Mouse (Mus musculus): Measurements from ENCODE around the gene Lgals2.

Lgals2 gene

GRCm38 (mm10) chr15:78855303-78855965 is at the start of gene Lgals2:
TSS of gene Lgals2 (minus strand) at chr15:78855529.
- CTCF ChIA-PET = interaction anchor here (0.6 kb wide), 1 partner anchor 336 kb away, joined by 5 read pairs; no protein-coding TSS in a partner anchor

DNA sequence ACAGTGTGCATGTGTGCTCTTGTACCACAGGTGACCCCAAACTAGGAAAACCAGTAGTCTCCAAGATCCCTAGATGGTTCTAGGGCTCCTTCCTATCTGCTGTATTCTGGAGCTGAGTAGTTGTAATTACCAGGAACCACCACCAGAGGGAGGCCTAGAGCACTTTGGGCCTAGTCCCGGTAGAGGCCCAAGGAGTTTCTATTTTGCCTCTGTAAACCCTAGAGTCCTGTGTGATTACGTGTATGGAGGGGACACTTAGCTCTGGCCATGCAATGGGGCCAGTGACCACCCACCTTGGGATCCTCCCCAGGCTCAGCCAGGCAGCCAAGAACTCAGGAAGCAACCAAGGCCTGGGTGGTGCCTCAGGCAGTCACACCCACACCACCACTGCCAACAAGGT is 47.9 kb upstream of the Lgals2 start:
- CTCF ChIA-PET = interaction anchor here (0.8 to 2.0 kb wide), 5 partner anchors 9 to 57 kb away, joined by 3 to 6 read pairs (median 3); partner anchors contain the start of gene Pdxp

DNA sequence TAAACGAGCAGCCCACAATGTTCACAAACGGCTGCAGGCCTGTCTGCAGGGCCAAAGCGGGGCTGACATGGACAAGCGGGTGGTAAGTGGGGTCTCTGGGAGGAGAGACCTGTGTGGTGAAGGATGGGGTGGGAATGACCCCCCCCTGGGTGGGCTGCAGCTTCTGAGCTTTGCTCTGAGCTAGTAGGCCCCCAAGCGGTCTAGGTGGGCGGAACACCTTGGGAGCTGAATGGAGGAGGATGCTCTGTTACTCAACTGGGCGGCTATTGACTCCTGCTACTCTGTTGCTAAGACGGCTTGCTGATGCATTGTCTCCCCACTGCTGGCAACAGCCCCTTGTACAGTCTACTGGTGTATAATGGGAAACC is 46.1 kb upstream of the Lgals2 start:
- CTCF ChIA-PET = interaction anchor here (0.6 to 2.0 kb wide), 3 partner anchors 11 to 69 kb away, joined by 3 to 13 read pairs (median 6); no protein-coding TSS in a partner anchor

- CTCF ChIA-PET = interaction anchor here (0.7 to 2.0 kb wide), 2 partner anchors 10 to 12 kb away, joined by 6 to 13 read pairs; no protein-coding TSS in a partner anchor
Observed at GRCm38 (mm10) chr15:78900585-78901421, 45.5 kb upstream of the Lgals2 start.

DNA sequence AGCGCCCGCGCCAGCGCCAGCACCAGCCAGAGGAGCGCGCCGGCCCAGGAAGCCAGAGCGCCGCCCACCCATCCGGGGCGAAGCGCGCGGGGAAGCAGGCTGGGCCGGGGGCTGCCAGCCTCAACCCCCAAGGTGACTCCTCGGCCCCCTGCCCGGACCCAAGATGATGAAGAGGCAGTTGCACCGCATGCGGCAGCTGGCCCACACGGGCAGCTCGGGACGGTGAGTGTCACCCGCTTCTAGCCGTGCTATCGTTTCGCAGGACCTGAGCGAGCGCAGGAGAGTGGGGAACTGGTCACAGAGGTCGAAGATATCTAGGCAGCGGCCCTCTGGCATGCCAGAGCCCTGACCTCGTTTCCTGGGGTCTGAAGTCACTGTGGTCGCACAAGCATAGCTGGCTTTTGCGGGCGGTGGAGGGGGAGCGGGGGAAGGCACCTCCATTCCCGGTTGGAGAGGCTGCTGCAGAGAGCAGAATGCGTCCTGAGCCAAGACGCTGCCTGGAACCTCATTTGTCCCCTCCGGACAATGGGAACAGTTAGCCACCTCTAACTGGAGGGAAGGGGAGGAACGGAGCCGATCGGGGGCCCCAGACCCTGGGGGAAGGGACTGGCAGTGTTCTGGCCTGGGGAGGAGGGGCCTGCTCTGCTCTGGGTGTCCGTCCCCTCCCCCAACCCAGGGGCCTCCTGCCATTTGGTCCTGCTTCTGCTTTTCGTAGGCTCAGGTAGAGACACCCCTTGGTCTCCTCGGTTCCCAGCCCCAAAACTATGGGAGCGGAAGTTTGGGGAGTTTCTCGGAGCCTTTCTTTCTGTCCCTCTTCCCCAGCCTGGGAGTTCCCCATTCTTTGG is 44.6 kb upstream of the Lgals2 start, which contains the start of gene Sh3bp1:
Sh3bp1 (plus strand) TSS at position 29 of the 845 bp plus-strand sequence.
- CTCF ChIA-PET = interaction anchor here (0.7 to 1.3 kb wide), 2 partner anchors 10 to 21 kb away, joined by 3 to 4 read pairs; no protein-coding TSS in a partner anchor

- CTCF ChIA-PET = interaction anchor here (0.7 to 1.3 kb wide), 2 partner anchors 11 to 21 kb away, joined by 3 to 4 read pairs; no protein-coding TSS in a partner anchor
Observed at GRCm38 (mm10) chr15:78899409-78899739, 44.0 kb upstream of the Lgals2 start, which contains the start of gene Gm49510. TSS of gene Gm49510 (plus strand) at chr15:78899667.

DNA sequence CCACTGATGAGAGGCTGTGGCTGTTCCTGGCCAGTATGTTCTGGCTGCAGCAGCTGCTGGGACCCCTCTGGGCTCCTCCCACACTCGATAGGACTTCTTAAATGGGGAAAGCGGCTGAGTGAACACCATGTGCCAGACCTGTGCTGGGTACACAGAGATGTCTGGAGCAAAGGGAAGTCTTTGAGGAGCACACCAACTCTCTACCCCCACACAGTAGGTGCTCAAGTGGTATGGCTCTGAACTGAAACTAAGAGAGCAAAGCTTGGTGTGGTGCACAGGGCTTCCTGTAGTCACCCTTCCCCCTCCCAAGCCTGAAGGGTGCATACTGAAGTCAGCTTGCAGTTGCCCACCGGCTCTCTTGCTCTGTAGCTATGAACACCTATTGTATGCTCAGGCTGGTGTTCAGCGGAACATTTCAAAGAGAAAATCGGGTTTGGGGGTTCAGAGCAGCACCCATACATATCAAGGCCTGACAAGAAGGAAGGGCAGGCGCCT is 43.2 kb upstream of the Lgals2 start:
- CTCF ChIA-PET = interaction anchor here (1.3 kb wide), 1 partner anchor 12 kb away, joined by 4 read pairs; no protein-coding TSS in a partner anchor

DNA sequence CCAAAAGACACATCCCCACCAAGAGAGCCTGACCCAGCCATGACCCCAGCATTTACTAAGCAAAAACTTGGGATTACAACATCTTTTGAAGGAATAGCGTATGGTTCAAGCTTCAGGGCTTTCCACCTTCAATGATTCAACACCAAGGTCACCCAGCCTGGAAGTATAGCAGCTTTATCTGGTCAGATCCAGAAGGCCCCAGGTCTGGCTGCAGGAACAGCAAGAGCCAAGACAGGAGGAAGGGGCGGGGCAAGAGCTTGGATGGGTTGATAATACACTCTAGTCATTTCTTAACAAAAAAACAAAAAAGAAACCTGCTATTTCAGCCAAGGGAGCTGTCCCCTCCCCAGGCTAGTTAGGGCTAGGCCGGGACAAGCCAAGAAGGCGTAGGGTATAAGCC is 42.2 kb upstream of the Lgals2 start:
- CTCF ChIA-PET = interaction anchor here (0.6 kb wide), 2 partner anchors 32 to 47 kb away, joined by 3 read pairs; no protein-coding TSS in a partner anchor

DNA sequence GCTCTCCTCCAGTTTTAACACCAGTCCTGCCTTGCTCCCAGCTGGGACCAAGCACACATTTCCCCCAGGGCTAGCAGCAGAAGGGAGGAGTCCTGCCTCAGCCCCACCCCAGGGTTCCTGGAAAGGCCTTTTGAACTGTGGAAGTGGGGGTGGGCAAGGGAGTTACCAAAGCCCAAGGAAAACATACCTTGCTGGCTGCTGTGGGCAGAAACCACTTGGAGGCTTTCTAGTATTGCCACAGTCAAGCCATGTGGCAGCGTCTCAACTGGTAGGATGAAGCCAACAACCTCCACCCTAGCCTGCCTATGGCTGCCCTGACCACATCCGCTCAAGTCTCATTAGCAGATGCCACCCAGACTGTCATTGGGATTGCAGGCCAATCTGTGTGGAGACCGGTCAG is 40.8 kb upstream of the Lgals2 start:
- CTCF ChIA-PET = no interaction called here

DNA sequence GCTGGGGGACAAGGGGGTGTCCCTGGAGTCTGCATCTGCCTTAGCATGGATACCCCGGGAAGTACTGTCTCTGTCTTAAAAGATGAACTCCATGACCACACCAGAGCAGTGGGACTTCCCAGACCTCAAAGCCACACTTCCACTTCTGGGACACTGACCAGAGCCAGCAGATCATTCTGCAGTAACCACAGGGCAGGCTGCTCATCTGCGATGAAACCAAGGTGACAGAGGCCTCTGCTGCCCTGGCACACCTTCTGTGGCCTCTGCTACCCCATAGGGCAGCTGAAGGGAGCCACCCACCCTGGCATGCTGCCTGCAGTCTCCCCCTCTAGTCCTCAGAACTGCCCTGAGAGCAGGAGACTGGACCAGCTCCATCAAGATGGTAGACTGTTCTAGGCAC is 40.4 kb upstream of the Lgals2 start:
- CTCF ChIA-PET = interaction anchor here (1.0 kb wide), 1 partner anchor 20 kb away, joined by 3 read pairs; no protein-coding TSS in a partner anchor

- CTCF ChIA-PET = interaction anchor here (1.0 kb wide), 1 partner anchor 21 kb away, joined by 3 read pairs; no protein-coding TSS in a partner anchor
Observed at GRCm38 (mm10) chr15:78894726-78895125, 39.4 kb upstream of the Lgals2 start.

DNA sequence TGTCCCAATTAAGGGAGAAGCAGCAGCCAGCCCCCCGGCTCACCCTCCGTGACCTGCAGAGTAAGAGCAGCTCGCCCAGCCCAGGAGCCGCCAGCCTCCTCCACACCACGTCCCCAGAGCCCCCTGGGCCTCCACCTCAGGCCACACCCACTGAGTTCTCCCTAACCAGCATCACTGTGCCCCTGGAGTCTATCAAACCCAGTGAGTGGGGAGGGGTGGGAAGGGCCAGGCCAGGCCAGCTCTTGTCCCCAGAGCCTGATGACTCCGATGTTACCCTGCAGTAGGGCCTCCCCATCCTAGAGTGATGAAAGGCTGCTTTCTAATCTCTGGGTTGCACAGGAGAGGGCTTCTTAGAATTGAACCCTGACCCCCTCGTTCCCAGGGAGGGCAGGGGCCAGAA is 37.1 kb upstream of the Lgals2 start:
- CTCF ChIA-PET = no interaction called here

GRCm38 (mm10) chr15:78889401-78889853 is 34.1 kb upstream of the Lgals2 start:
- CTCF ChIA-PET = interaction anchor here (0.6 kb wide), 1 partner anchor 908 kb away, joined by 4 read pairs; no protein-coding TSS in a partner anchor

DNA sequence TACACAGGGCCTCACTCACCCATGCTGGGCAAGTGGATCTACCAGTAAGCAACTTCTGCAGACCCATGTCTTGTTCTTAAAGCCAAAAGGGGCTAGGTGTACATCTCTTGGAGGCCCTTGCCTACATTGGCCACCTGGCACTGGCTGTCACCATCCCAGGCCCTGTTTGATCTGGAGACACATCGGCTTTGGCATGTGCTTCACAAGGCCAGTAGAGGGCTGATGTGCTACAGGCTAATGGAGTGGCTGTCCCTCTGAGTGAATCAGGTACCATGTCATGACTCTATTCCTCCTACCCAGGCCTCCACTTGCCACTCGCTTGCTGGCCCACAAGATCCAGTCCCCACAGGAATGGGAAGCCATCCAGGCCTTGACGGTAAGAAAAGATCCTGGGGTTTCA is 26.5 kb upstream of the Lgals2 start:
- CTCF ChIA-PET = no interaction called here

GRCm38 (mm10) chr15:78880432-78880831 is 25.1 kb upstream of the Lgals2 start:
- CTCF ChIA-PET = interaction anchor here (0.6 kb wide), 1 partner anchor 1375 kb away, joined by 7 read pairs; no protein-coding TSS in a partner anchor

GRCm38 (mm10) chr15:78878792-78879516 is 23.6 kb upstream of the Lgals2 start:
- CTCF ChIA-PET = interaction anchor here (0.5 to 1.1 kb wide), 2 partner anchors 21 to 53 kb away, joined by 3 read pairs; partner anchors contain the start of genes Gm49510 and Sh3bp1

DNA sequence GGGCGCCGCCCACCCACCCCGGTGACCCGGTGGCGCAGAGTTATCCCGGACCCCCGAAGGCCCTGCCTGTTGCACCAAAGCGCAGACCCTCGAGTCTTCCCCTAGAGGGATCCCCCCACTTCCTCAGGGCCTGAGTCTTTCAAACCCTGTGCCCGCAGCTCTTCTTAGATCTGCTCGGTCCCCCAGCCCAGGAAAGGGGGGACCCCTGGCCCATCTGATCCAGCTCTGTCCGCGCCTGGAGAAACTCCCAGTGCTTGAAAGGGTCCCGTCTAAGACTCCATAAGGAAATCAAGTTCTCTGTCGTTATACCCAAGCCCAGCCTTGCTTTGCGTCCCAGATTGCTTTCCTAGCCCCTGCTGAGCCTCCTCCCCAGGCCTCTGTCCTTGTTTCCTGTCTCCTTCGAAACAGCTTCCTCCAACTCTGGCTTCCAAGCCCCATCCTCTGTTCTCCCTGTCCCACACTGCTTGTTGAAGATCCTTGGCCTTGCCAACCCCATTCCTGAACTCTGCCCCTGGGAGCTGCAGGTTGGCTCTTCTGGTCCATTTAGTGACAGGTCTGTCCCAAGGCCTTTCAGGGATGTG is 22.6 kb upstream of the Lgals2 start:
- CTCF ChIA-PET = interaction anchor here (1.0 to 1.1 kb wide), 2 partner anchors 25 to 54 kb away, joined by 3 read pairs; no protein-coding TSS in a partner anchor

- CTCF ChIA-PET = interaction anchor here (1.0 to 1.1 kb wide), 2 partner anchors 26 to 54 kb away, joined by 3 read pairs; no protein-coding TSS in a partner anchor
Observed at GRCm38 (mm10) chr15:78876991-78877809, 21.9 kb upstream of the Lgals2 start, which contains the start of gene Gga1. TSS of gene Gga1 (plus strand) at chr15:78877190.
